Mouse (Mus musculus): Measurements from ENCODE around the gene Lyrm2.

Gene Lyrm2

GRCm38 (mm10) chr4:32799966-32800576, at the start of gene Lyrm2:
Gene Lyrm2, plus strand, starts transcription at chr4:32800253.
- peak; percentile 85 for DNase-seq (ENCODE audit: low read depth)

- DNase-seq (ENCODE audit: low read depth): no peak
Measured at GRCm38 (mm10) chr4:32750711-32751110, 49.3 kb upstream of the Lyrm2 start.

DNA sequence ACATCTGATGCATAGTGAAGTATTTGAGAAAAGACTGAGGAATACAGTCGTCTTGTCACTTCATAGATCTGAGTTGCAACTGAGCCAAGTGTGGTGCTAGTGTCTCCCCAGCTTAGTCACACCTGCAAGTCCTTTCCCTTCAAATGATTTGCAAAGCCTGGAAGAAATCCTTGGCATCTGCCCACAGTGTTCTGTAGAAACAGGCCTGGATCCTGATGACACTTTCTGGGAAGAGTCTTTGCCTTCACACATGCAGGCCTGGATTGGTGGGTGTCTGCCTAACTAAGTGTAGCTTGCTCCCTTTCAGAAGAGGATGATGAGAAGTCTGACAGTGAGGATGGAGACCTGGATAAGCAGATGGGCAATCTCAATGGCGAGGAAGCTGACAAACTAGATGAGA, 42.6 kb upstream of the Lyrm2 start:
- no peak for DNase-seq (ENCODE audit: low read depth)

- no peak for DNase-seq (ENCODE audit: low read depth)
Measured at GRCm38 (mm10) chr4:32767471-32767870, 32.6 kb upstream of the Lyrm2 start.

DNA sequence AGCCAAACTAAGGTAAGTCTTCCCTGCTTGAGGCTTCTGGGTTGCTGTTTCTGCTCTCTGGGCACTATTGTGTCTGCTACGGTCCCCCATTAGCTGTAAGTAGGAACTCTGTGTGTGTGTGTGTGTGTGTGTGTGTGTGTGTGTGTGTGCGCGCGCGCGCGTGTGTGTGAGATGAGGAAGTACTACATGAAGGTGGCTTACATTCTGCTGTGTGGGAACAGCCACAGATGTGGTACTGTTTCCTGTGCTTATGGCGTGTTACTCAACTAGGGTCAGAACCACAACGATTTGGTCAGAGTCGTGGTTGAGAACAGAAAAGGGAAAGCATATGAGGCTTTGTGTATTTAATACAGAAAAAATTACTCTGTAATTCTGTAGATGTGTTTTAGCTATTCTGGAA, 32.0 kb upstream of the Lyrm2 start:
- DNase-seq (ENCODE audit: low read depth): peak; percentile 73

GRCm38 (mm10) chr4:32770284-32770810, 29.7 kb upstream of the Lyrm2 start:
- no peak for DNase-seq (ENCODE audit: low read depth)

GRCm38 (mm10) chr4:32779996-32780395, 20.1 kb upstream of the Lyrm2 start:
- DNase-seq (ENCODE audit: low read depth): no peak

DNA sequence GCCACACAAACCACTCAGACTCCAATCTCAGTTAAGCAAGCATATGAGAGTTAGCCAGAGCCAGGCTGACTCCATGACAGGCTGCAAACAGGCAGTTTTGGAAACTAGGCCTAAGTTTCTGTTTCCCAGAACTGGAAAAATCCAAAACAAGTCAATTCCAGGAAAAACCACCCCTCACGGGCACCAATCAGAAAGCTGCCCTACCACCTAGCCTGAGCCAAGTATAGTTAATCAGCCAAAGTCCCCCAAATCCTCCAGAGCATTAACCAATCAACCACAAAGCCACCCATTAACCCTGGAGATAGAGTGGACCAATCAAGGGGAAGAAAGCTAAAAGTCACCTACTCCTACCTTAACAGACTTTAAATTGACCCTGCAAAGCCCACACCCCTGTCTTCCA, 12.9 kb upstream of the Lyrm2 start:
- no peak for DNase-seq (ENCODE audit: low read depth)

DNA sequence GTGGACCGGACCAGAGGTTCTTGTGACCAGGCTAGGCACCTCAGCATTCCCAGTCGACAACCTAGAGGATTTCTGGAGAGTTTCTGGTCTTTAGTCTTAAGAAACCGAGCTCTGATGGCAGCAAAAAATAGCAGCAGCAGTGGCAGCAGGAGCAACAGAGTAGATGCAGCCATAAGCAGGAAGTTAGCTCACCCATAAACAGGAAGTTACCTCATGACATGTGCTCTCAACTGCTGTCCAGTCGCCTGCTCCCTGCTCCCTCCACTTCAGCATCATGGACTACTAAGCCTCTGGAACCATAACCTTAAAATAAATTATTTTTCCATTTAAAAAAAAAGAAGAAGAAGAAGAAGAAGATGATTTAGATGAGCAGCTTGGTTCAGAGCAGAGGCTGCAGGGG, 11.0 kb upstream of the Lyrm2 start:
- no peak for DNase-seq (ENCODE audit: low read depth)

GRCm38 (mm10) chr4:32798976-32799375, 1.1 kb upstream of the Lyrm2 start:
- no peak for DNase-seq (ENCODE audit: low read depth)

- peak; percentile 26 for DNase-seq (ENCODE audit: low read depth)
Measured at GRCm38 (mm10) chr4:32800577-32801170, 621 bp downstream of the Lyrm2 start.

DNA sequence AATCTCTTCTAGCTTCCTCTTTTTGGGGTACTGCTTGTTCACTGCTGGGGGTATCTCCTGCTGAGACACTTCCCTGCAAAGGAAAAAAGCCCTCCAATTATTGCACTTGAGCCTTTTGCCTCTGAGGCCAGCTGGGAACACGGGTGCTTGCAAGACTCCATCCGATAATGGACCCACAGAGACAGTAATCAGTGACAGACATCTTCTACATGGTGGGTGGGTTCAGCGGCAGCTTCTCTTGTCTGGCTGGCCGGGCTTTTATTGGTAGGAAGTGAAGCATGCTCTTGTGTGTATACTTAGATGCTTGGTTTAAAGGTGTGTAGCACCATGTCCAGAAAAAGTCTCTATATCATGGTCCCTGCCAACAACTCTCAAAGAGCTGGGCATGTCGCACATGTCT, 17.4 kb downstream of the Lyrm2 start:
- no peak for DNase-seq (ENCODE audit: low read depth)

DNA sequence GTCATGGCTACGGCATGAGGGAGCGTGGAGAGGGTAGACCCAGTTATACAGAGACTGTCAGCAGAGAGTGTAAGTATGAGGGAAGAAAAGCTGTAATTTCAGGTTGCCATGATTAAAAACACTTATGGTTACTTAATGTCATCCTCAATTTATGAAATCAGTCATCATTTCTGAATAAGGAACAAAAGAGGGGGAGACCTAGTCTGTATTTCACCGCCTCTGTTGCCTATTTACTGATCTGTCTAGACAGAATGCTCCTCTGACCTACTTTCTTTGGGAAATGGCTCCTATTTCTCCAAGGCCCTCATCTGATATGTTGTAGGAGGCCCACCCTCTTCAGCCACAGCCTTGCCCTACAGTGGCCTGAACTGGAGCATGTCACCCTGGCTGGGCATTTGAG, 20.6 kb downstream of the Lyrm2 start:
- no peak for DNase-seq (ENCODE audit: low read depth)

GRCm38 (mm10) chr4:32824254-32824653, 24.2 kb downstream of the Lyrm2 start:
- DNase-seq (ENCODE audit: low read depth): no peak

DNA sequence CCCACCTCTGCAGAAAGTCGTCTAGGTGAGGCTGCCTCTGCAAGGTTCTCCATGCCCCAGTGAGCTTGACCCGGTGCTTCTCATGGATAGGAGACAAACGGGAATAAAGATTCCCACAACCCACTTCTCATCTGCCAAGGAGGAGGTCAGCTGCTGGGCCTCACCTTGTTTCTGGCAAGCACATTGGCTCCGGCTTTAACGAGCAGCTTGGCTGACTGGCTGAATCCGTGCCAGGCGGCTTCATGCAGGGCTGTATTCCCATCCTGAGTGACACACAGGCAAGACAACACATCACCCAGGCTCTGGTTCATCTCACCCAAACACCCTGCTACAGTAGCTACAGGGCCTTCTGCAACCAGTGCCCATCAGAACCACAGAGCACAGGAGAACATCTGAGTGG, 26.9 kb downstream of the Lyrm2 start:
- DNase-seq (ENCODE audit: low read depth): no peak

DNA sequence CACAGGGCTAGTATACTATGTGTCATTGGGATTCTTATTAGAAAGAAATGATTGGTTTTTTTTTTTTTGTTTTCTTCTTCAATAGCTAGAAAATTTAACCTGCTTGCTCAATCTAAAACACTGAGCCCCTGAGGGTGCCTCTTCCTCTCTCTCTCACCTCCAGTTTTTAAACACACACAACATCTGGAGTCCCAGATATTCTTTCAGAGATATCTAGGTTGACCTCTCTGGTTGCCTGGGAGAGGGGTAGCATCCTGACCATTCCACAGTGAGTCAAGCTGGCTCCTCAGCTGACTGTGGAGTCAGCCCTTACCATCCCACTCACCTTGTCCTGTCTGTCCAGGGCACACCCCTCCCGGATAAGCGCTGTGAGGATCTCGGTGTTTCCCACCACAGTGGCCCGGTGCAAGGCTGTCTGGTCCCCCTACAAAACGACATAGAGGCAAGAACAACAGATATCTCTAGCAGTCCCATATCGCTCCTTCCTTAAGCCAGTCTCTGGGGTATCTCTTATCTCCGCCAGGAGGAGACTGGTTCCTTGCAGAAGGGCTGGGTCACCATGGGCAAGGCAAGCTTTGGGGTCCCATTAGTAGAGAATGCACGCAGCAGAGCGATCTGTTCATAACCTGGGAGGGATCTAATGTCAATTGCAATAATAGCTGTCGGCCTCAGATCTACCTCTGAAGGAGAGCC, 28.5 kb downstream of the Lyrm2 start:
- DNase-seq (ENCODE audit: low read depth): no peak

DNA sequence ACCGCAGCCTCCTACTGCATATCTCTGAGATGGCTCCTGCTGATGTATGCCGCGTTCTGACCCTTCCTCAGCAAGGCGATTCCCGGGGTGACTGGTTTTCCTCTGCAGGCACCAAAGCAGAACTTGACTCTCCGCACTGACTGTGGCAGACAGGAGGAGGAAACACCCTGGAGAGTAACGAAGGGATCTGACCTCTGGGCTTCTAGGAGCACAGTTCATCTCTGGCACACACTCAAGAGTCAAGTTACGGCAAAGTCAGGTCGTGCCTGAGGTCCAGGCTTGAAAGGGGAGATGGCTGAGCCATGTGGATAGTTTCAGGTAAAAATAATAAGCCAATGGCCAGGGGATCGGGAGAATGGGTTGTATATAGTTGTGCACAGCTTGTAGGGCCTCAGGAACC, 29.3 kb downstream of the Lyrm2 start:
- DNase-seq (ENCODE audit: low read depth): no peak

DNA sequence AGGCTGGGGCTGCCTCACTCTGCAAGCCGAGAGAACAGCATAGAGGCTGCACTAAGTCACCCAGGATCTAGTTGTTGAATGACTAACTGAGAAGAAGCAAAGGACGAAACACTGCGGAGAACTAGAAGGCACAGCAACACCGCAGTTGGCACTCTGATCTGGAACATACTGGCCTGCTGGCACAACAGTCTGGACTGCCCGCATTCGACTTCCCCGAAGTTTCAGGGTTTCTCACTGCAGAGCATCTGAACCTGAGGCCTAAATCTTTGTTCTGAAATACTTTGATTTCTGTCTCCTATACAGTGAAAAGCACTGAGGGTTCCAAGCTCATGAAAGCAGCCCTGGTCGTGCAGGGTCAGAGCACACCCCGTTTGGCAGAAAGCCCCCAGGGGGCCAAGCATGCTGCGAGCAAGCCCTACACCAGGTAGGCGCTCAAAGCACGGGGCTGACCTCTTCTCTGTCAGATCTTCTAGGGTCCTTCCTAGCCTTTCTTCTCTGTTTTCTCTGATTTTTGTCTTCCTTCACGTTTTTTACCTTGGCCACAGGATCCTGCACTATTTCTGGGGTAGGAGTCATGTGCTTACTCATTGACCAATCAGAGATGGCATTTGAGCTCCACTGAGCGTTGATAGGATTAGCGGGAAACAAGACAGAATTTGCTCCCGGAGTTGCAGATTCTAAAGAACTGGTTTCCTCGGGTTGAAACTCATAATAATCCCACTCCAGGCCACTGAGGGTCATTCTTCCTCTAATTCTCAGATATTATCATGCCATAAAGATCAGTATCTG, 33.6 kb downstream of the Lyrm2 start:
- DNase-seq (ENCODE audit: low read depth): no peak

DNA sequence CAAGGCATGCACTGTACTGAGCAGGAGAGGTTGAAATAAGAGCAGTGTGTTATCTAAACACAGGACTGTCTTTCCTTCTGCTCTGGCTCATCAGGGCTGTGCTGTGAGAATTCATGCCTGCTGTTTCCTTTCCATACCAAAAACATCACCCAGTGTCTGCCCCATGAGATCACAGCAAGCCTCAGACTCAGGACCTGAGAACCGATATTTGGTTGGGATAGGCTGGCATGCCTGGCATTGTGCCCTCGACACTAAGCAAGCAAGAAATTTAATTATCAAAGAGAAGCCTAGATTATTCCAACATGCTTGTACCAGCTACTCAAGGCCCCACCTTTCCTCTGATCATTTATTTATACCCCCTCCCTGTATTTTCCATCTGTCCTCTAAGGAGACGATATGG, 34.5 kb downstream of the Lyrm2 start:
- no peak for DNase-seq (ENCODE audit: low read depth)

DNA sequence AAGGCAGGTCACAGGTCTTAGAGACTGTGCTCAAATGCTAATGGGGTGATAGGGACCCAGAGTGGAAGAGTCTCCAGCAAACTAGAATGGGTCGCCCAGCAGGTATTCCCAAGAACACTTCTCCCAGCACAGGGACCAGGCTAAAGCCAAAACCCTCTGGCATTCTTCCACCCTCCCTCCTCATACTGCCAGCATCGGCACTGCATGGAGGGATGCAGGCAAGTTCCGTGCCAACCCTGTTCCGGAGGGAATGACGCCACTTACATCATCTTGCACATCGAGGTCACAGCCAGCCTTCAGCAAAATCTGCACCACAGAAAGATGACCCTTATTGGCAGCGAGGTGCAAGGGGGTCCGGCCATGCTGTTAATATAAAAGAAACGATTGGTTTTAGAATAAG, 36.0 kb downstream of the Lyrm2 start:
- DNase-seq (ENCODE audit: low read depth): no peak

DNA sequence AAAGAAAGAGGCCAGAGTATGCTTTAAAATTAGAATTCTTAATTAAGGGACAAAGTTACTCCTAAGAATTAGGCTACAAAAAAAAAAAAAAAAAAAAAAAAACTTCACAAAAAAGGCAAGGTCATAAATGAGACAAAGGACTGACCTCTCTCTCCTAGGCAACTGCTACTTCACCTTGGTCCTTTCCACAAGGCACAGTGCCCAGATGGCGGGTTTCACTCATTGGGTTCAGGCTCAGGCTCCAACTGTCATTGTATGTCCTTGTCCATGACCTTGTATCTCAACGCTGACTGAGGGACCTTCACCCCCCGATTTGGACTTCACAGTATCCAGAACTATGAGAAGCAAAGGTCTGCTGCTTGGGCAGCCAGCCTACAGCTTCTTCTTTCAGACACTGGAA, 38.3 kb downstream of the Lyrm2 start:
- no peak for DNase-seq (ENCODE audit: low read depth)

Data from naive thymus-derived CD4-positive, alpha-beta T cell, adult 2 months (primary cell).